Mouse (Mus musculus): Measurements from ENCODE around the gene Marcks. TPM values are rescaled to one million over a fixed set of nuclear protein-coding genes. Genes with fewer than 3 reads are reported as not detected.

Marcks gene
- 24.8 and 28.9 TPM in 2 replicates for polyA plus RNA-seq (2021; fragmentation: Nextera tagmentation)
- long read RNA-seq, experiment 1, full-length matches to known transcripts: 1 of 57 reads
- long read RNA-seq, experiment 1, partial matches to known transcripts: 0 of 57 reads
- long read RNA-seq, experiment 1, other reads (novel, unspliced or antisense): 56 of 57 reads
- long read RNA-seq, experiment 2, partial matches to known transcripts: 0 of 73 reads
- long read RNA-seq, experiment 2, other reads (novel, unspliced or antisense): 73 of 73 reads

GRCm38 (mm10) chr10:37138778-37139442 lies at the start of gene Marcks:
Gene Marcks (minus strand): TSS chr10:37138920.

Other genes with a start within 250 kb of the Marcks start
- 26.6 and 95.0 TPM in 2 replicates for gene Hdac2, start 164.4 kb downstream of the Marcks start, polyA plus RNA-seq (2021; fragmentation: Nextera tagmentation)

Data from left cerebral cortex, adult 6 months (tissue).